10 mouse cellular contexts compared by ENCODE assay signal in the genomic region with DNA sequence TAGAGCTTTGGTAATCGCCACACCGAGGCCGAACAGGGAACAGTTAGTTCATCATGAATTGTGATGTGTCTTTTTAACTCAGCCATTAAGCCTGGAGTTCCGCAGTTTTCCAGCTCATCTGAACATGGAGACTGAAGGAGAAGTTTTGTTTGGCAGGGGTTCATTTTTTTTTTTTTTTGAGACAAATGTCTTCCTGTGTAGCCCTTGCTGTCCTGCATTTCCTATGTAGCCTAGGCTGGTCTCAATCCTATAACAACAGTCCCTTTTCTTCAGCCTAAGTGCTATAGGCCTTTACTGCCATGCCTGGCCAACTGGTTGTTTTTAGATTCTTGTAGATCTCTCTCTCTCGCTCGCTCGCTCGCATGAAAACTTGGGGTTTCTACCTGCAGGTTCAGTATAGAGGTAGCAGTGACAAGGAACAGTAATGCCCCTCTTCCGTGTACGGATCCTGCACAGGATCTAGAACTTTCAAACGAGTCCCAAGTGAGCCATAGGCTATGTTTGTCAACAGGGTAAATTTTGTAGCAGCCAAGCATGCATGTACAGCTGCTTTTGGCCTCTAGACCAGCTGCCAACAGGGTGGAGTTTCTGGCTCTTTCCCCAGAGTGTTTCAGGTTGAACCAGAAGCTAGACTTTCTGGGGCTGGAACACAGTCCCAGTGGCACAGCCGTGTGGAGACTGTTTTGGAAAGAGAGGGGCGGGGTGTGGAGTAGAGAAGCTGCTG.
A peak's percentile ranks its signal among the peaks of the same experiment; 100 is the strongest.
DNase-seq lines count a peak whose midpoint lies in the region; ATAC-seq and TF ChIP-seq lines count a peak whose summit lies in the region.
"Had no signal": no experiment of that assay in that cellular context is flagged by ENCODE, and none has a peak within 500 bp of the region (broad histone marks: within the 10 kb centered on the region; RNA-seq: fewer than 3 reads in every experiment).

No protein-coding gene starts in this region.

- H3K4me2 ChIP-seq in intestine, embryonic 16.5 days (ENCODE audit: low read depth, low read length), result no peak overlapping the region
- H3K4me2 ChIP-seq in lung, postnatal 0 days (replicated peaks; ENCODE audit: low read depth, low read length), result no peak overlapping the region
- H3K4me2 ChIP-seq in forebrain, embryonic 12.5 days, result no peak overlapping the region
- no peak overlapping the region for H3K4me2 ChIP-seq in forebrain, embryonic 13.5 days

- no peaks in the 10 kb centered on the region for H3K27me3 ChIP-seq in intestine, embryonic 16.5 days (replicated peaks; ENCODE audit: control insufficient read depth, insufficient read depth, low read length)
- no peaks in the 10 kb centered on the region for H3K27me3 ChIP-seq in lung, postnatal 0 days (replicated peaks; ENCODE audit: insufficient read depth, low read length)
- no peaks in the 10 kb centered on the region for H3K27me3 ChIP-seq in forebrain, embryonic 12.5 days
- no peaks in the 10 kb centered on the region for H3K27me3 ChIP-seq in forebrain, embryonic 13.5 days

- TF ChIP-seq CTCF in lung, postnatal 0 days (IDR thresholded peaks at IDR 0.05), result no peak

- H3K27ac ChIP-seq in brown adipose tissue, adult 24 weeks (replicated peaks; ENCODE audit: low read depth, low read length), result peak overlapping the region; percentile 77
- H3K27ac ChIP-seq in intestine, embryonic 16.5 days (ENCODE audit: low read length), result peak overlapping the region; percentile 56
- H3K27ac ChIP-seq in lung, postnatal 0 days (ENCODE audit: low read length), result peak overlapping the region; percentile 26; the same call in 1 of the 2 replicates
- H3K27ac ChIP-seq in forebrain, embryonic 12.5 days, result no peak overlapping the region
- H3K27ac ChIP-seq in forebrain, embryonic 13.5 days, result no peak overlapping the region
- H3K27ac ChIP-seq: layer of hippocampus, adult 2 months had no signal

- H3K9ac ChIP-seq in intestine, embryonic 16.5 days (ENCODE audit: low read depth, low read length), result no peak overlapping the region
- no peak overlapping the region for H3K9ac ChIP-seq in lung, postnatal 0 days (replicated peaks; ENCODE audit: low read depth)
- no peak overlapping the region for H3K9ac ChIP-seq in forebrain, embryonic 12.5 days
- H3K9ac ChIP-seq in forebrain, embryonic 13.5 days, result no peak overlapping the region

- 69% methylated on average over 13 of the region's 13 CpGs for WGBS in intestine, embryonic 16.5 days
- 55% methylated on average over 13 of the region's 13 CpGs for WGBS in lung, postnatal 0 days
- WGBS in forebrain, embryonic 12.5 days, result 94% methylated on average over 13 of the region's 13 CpGs
- WGBS in forebrain, embryonic 13.5 days, result 91% methylated on average over 13 of the region's 13 CpGs

- DNase-seq in gastrocnemius, postnatal 10 days, result peak; percentile 35
- DNase-seq in lung, postnatal 0 days (ENCODE audit: low spot score), result peak; percentile 44
- no peak for DNase-seq in left cerebral cortex, postnatal 36 days (ENCODE audit: low spot score in 2 of 2)
- DNase-seq: thymus, adult 18-20 months had no signal

- intact Hi-C loops in left cerebral cortex, postnatal 36 days (cut with DNase I), result no loop called here

- H3K4me3 ChIP-seq in brown adipose tissue, adult 24 weeks (ENCODE audit: insufficient read depth, low read depth, low read length), result no peak overlapping the region
- no peak overlapping the region for H3K4me3 ChIP-seq in intestine, embryonic 16.5 days (ENCODE audit: low read length)
- H3K4me3 ChIP-seq in lung, postnatal 0 days (ENCODE audit: low read depth, low read length), result no peak overlapping the region
- no peak overlapping the region for H3K4me3 ChIP-seq in forebrain, embryonic 12.5 days (replicated peaks)
- no peak overlapping the region for H3K4me3 ChIP-seq in forebrain, embryonic 13.5 days
- H3K4me3 ChIP-seq: layer of hippocampus, adult 2 months had no signal

- peak; percentile 43 for ATAC-seq in intestine, embryonic 16.5 days
- peak; percentile 66 for ATAC-seq in lung, postnatal 0 days
- ATAC-seq in erythroblast, adult 5-6 weeks (replicated peaks; ENCODE audit: low FRiP score, poor library complexity, severe bottlenecking), result no peak
- no peak for ATAC-seq in forebrain, embryonic 12.5 days (ENCODE audit: low FRiP score)
- ATAC-seq in forebrain, embryonic 13.5 days, result no peak

- H3K36me3 ChIP-seq in intestine, embryonic 16.5 days (ENCODE audit: control insufficient read depth, insufficient read depth, low read length), result no peaks in the 10 kb centered on the region
- no peaks in the 10 kb centered on the region; the same call in 1 of the 2 replicates for H3K36me3 ChIP-seq in lung, postnatal 0 days (ENCODE audit: insufficient read depth, low read length)
- H3K36me3 ChIP-seq in forebrain, embryonic 12.5 days (replicated peaks), result no peaks in the 10 kb centered on the region
- H3K36me3 ChIP-seq in forebrain, embryonic 13.5 days (ENCODE audit: poor library complexity, severe bottlenecking), result no peaks in the 10 kb centered on the region

- H3K9me3 ChIP-seq in intestine, embryonic 16.5 days (ENCODE audit: control insufficient read depth, low read length), result no peaks in the 10 kb centered on the region
- no peaks in the 10 kb centered on the region for H3K9me3 ChIP-seq in lung, postnatal 0 days (ENCODE audit: low read length)
- no peaks in the 10 kb centered on the region for H3K9me3 ChIP-seq in forebrain, embryonic 12.5 days
- H3K9me3 ChIP-seq in forebrain, embryonic 13.5 days (replicated peaks), result no peaks in the 10 kb centered on the region

- TF ChIP-seq EP300 in lung, postnatal 0 days (IDR thresholded peaks at IDR 0.05), result no peak

- peaks cover 40% of the 10 kb centered on the region for H3K4me1 ChIP-seq in brown adipose tissue, adult 24 weeks (ENCODE audit: control insufficient read depth, insufficient read depth, insufficient read length, low read length)
- H3K4me1 ChIP-seq in intestine, embryonic 16.5 days (ENCODE audit: control insufficient read depth, insufficient read depth, low read length), result peaks cover 27% of the 10 kb centered on the region
- H3K4me1 ChIP-seq in lung, postnatal 0 days (ENCODE audit: insufficient read depth, low read depth, low read length), result peaks cover 12% of the 10 kb centered on the region; the same call in 1 of the 2 replicates
- peaks cover 39% of the 10 kb centered on the region for H3K4me1 ChIP-seq in forebrain, embryonic 12.5 days
- peaks cover 38% of the 10 kb centered on the region for H3K4me1 ChIP-seq in forebrain, embryonic 13.5 days

Comparison
In these comparisons a context has a peak if more than half of its experiments do, and no peak if none do; other contexts are left out.
1. H3K27ac ChIP-seq: peak in brown adipose tissue, adult 24 weeks (single experiment), intestine, embryonic 16.5 days (single experiment) and lung, postnatal 0 days (single experiment); none in forebrain, embryonic 12.5 days (single experiment) and forebrain, embryonic 13.5 days (single experiment).
2. DNase-seq: peak in gastrocnemius, postnatal 10 days (single experiment) and lung, postnatal 0 days (single experiment); none in left cerebral cortex, postnatal 36 days (0 of 2).
3. ATAC-seq: peak in intestine, embryonic 16.5 days (single experiment) and lung, postnatal 0 days (single experiment); none in erythroblast, adult 5-6 weeks (single experiment), forebrain, embryonic 12.5 days (single experiment) and forebrain, embryonic 13.5 days (single experiment).